Mouse (Mus musculus): ENCODE data around the gene Tjap1.

GRCm38 (mm10) chr17:46259675-46260074 is 23.2 kb downstream of the Tjap1 start:
- TF ChIP-seq POLR2A (IDR thresholded peaks at IDR 0.05; ENCODE audit: extremely low read depth, insufficient read depth, low read length) (no peak), CTCF (IDR thresholded peaks at IDR 0.05; ENCODE audit: low read depth, low read length) (no peak)
